Mouse (Mus musculus) midbrain, embryonic 10.5 days (tissue): ENCODE measurements around the gene Rtl8a. TPM values are rescaled to one million over a fixed set of nuclear protein-coding genes. Genes with fewer than 3 reads are reported as not detected.
"Not testable (repeated sequence)": the region's sequence is repeated elsewhere in the genome, so short reads cannot be mapped to it uniquely, and the experiment has no call there.

Source experiments
- DNase-seq: peaks from one replicate; pipeline ENCODE4 v3.0.0-alpha.2; 2017; ENCODE audit warnings: low spot score
- H3K27ac ChIP-seq: fragments of 300-500 bp; sonication (generic); replicated peaks from 2 replicates; pipeline ENCODE4 v1.5.1; 2016; ENCODE audit warnings: mild to moderate bottlenecking
- H3K27me3 ChIP-seq: fragments of 300-500 bp; sonication (generic); 2 replicates; pipeline ENCODE4 v1.6.1; 2016; ENCODE audit warnings: low read depth, mild to moderate bottlenecking; ENCODE audit not compliant: poor library complexity, severe bottlenecking
- H3K36me3 ChIP-seq: fragments of 300-500 bp; sonication (generic); 2 replicates; pipeline ENCODE4 v1.6.1; 2016; ENCODE audit warnings: mild to moderate bottlenecking, moderate library complexity
- H3K4me1 ChIP-seq: fragments of 300-500 bp; sonication (generic); 2 replicates; pipeline ENCODE4 v1.6.1; 2016
- H3K4me3 ChIP-seq: fragments of 300-500 bp; sonication (generic); 2 replicates; pipeline ENCODE4 v1.5.1; 2016; ENCODE audit warnings: mild to moderate bottlenecking, moderate library complexity
- H3K9me3 ChIP-seq: fragments of 300-500 bp; sonication (generic); replicated peaks from 2 replicates; pipeline ENCODE4 v1.6.1; 2016; ENCODE audit warnings: mild to moderate bottlenecking
- WGBS: fragments of 180-500 bp; shearing (Covaris S2); methylation state at CpG from one replicate; pipeline ENCODE4 v1.1.7; 2016; 5-methylcytosine and 5-hydroxymethylcytosine counted together
- polyA plus RNA-seq: library from polyadenylated mRNA; unstranded; fragments of >200 nt; fragmentation: Nextera tagmentation; extraction: Ambion mirVana; gene quantifications from 2 replicates; pipeline ENCODE4 v1.2.1, GENCODE M21; 2016

The Rtl8a gene
- 55.9 and 75.2 TPM in 2 replicates for polyA plus RNA-seq

GRCm38 (mm10) chrX:53642980-53643961 is at the start of gene Rtl8a:
TSS of gene Rtl8a (minus strand) at chrX:53643682.
- not testable (repeated sequence) for H3K4me1 ChIP-seq, H3K27me3 ChIP-seq, H3K9me3 ChIP-seq, H3K36me3 ChIP-seq
- 21% methylated on average over 14 of the region's 50 CpGs for WGBS
- Histone ChIP-seq H3K27ac (peak within 1 kb of the TSS; percentile 33; the same call in 1 of the 2 replicates), H3K4me3 (peak within 1 kb of the TSS; percentile 43)
- peak; percentile 78 for DNase-seq

GRCm38 (mm10) chrX:53693141-53693540 is 49.7 kb upstream of the Rtl8a start:
- H3K4me1 ChIP-seq = no peaks in the 10 kb centered on the region
- no peaks in the 10 kb centered on the region for H3K36me3 ChIP-seq
- DNase-seq = no peak
- WGBS = 78% methylated on average over 2 of the region's 2 CpGs
- H3K27ac ChIP-seq = no peak overlapping the region
- H3K27me3 ChIP-seq = no peaks in the 10 kb centered on the region
- peaks cover 7% of the 10 kb centered on the region; the same call in 1 of the 2 replicates for H3K9me3 ChIP-seq
- H3K4me3 ChIP-seq = no peak overlapping the region

- DNase-seq = no peak
- H3K27ac ChIP-seq = no peak overlapping the region
- WGBS = 60% methylated on average over 2 of the region's 2 CpGs
Measured at GRCm38 (mm10) chrX:53692065-53692464, 48.6 kb upstream of the Rtl8a start.

GRCm38 (mm10) chrX:53684676-53685075 is 41.2 kb upstream of the Rtl8a start:
- H3K27me3 ChIP-seq, H3K36me3 ChIP-seq, H3K27ac ChIP-seq, H3K9me3 ChIP-seq, H3K4me1 ChIP-seq, DNase-seq, H3K4me3 ChIP-seq: not testable (repeated sequence)
- WGBS = 90% methylated on average over 2 of the region's 4 CpGs

More at GRCm38 (mm10) chrX:53692065-53692464, 48.6 kb upstream of the Rtl8a start:
- H3K4me3 ChIP-seq = no peak overlapping the region
- H3K27me3 ChIP-seq = no peaks in the 10 kb centered on the region
- peaks cover 3% of the 10 kb centered on the region; the same call in 1 of the 2 replicates for H3K9me3 ChIP-seq
- no peaks in the 10 kb centered on the region for H3K36me3 ChIP-seq
- H3K4me1 ChIP-seq = no peaks in the 10 kb centered on the region

- H3K27ac ChIP-seq, H3K9me3 ChIP-seq, H3K27me3 ChIP-seq, H3K4me3 ChIP-seq, H3K4me1 ChIP-seq, DNase-seq, H3K36me3 ChIP-seq: not testable (repeated sequence)
- 62% methylated on average over 3 of the region's 3 CpGs for WGBS
Measured at GRCm38 (mm10) chrX:53682650-53683049, 39.2 kb upstream of the Rtl8a start.

GRCm38 (mm10) chrX:53676943-53677342 is 33.5 kb upstream of the Rtl8a start:
- not testable (repeated sequence) for H3K36me3 ChIP-seq
- 47% methylated on average over 2 of the region's 2 CpGs for WGBS

GRCm38 (mm10) chrX:53670696-53671095 is 27.2 kb upstream of the Rtl8a start:
- WGBS = 14% methylated on average over 4 of the region's 4 CpGs
- not testable (repeated sequence) for H3K27me3 ChIP-seq, H3K9me3 ChIP-seq, DNase-seq, H3K4me1 ChIP-seq, H3K36me3 ChIP-seq
- H3K27ac ChIP-seq = peak overlapping the region; percentile 72
- H3K4me3 ChIP-seq = peak overlapping the region; percentile 43

More at GRCm38 (mm10) chrX:53676943-53677342, 33.5 kb upstream of the Rtl8a start:
- not testable (repeated sequence) for DNase-seq, H3K27ac ChIP-seq, H3K4me1 ChIP-seq, H3K4me3 ChIP-seq, H3K27me3 ChIP-seq, H3K9me3 ChIP-seq

- H3K4me1 ChIP-seq = no peaks in the 10 kb centered on the region
- 21% methylated on average over 13 of the region's 15 CpGs for WGBS
- peak within 1 kb of the TSS; percentile 43 for H3K4me3 ChIP-seq
- H3K9me3 ChIP-seq = no peaks in the 10 kb centered on the region
- peak; percentile 78 for DNase-seq
- H3K36me3 ChIP-seq = no peaks in the 10 kb centered on the region
- peak within 1 kb of the TSS; percentile 72 for H3K27ac ChIP-seq
- no peaks in the 10 kb centered on the region for H3K27me3 ChIP-seq
Measured at GRCm38 (mm10) chrX:53670294-53670693, 26.8 kb upstream of the Rtl8a start, which contains the start of gene Rtl8b. TSS of gene Rtl8b (minus strand) at chrX:53670408.

GRCm38 (mm10) chrX:53669557-53670270 is 26.2 kb upstream of the Rtl8a start:
- not testable (repeated sequence) for H3K9me3 ChIP-seq, H3K4me1 ChIP-seq, H3K36me3 ChIP-seq, H3K27ac ChIP-seq, DNase-seq, H3K27me3 ChIP-seq
- H3K4me3 ChIP-seq = peak overlapping the region; percentile 43
- no CpG with 5 or more reads among the region's 36 CpGs for WGBS

GRCm38 (mm10) chrX:53652917-53653316 is 9.4 kb upstream of the Rtl8a start:
- H3K9me3 ChIP-seq, H3K4me3 ChIP-seq, DNase-seq, H3K27me3 ChIP-seq, H3K36me3 ChIP-seq, H3K27ac ChIP-seq, H3K4me1 ChIP-seq: not testable (repeated sequence)
- 70% methylated on average over 4 of the region's 4 CpGs for WGBS

GRCm38 (mm10) chrX:53645885-53646284 is 2.4 kb upstream of the Rtl8a start:
- Histone ChIP-seq H3K27me3 (no peaks in the 10 kb centered on the region), H3K9me3 (no peaks in the 10 kb centered on the region), H3K36me3 (no peaks in the 10 kb centered on the region), H3K4me3 (no peak overlapping the region), H3K4me1 (no peaks in the 10 kb centered on the region), H3K27ac (no peak overlapping the region)
- 87% methylated on average over 6 of the region's 6 CpGs for WGBS
- no peak for DNase-seq

GRCm38 (mm10) chrX:53642604-53642979 is 890 bp downstream of the Rtl8a start:
- H3K9me3 ChIP-seq, DNase-seq, H3K27me3 ChIP-seq, H3K27ac ChIP-seq, H3K36me3 ChIP-seq, H3K4me1 ChIP-seq: not testable (repeated sequence)
- WGBS = 70% methylated on average over 4 of the region's 4 CpGs
- peak overlapping the region; percentile 36; the same call in 1 of the 2 replicates for H3K4me3 ChIP-seq

GRCm38 (mm10) chrX:53638107-53638506 is 5.4 kb downstream of the Rtl8a start:
- H3K27me3 ChIP-seq, H3K27ac ChIP-seq, H3K4me1 ChIP-seq, H3K9me3 ChIP-seq, H3K4me3 ChIP-seq, H3K36me3 ChIP-seq, DNase-seq: not testable (repeated sequence)
- WGBS = 70% methylated on average over 3 of the region's 3 CpGs
